Mouse (Mus musculus) myocyte (in vitro differentiated cells): ENCODE measurements around the gene Robo1.

ENCODE experiments used
- CEBPB ChIP-seq: IDR thresholded peaks from 2 replicates; pipeline ENCODE4 v1.6.1; 2011; ENCODE audit warnings: mild to moderate bottlenecking, moderate library complexity; ENCODE audit not compliant: poor library complexity, insufficient read depth, severe bottlenecking
- E2F4 ChIP-seq: IDR thresholded peaks from one replicate; pipeline ENCODE4 v1.6.1; 2011; ENCODE audit warnings: mild to moderate bottlenecking, control low read depth, moderate library complexity; ENCODE audit not compliant: insufficient read depth
- MYOD1 ChIP-seq, 3 experiments: IDR thresholded peaks; one replicate each; pipeline ENCODE4 v1.6.1; 2011; ENCODE audit warnings: control low read depth in 2 of 3, low read depth in 2 of 3, mild to moderate bottlenecking in 2 of 3, moderate library complexity in 1 of 3; ENCODE audit not compliant: insufficient read length in 2 of 3, control insufficient read depth in 1 of 3
- MYOG ChIP-seq, 3 experiments: IDR thresholded peaks; one replicate each; pipeline ENCODE4 v1.6.1; 2011; ENCODE audit warnings: control low read depth in 2 of 3, low read depth in 2 of 3, mild to moderate bottlenecking in 2 of 3; ENCODE audit not compliant: insufficient read length in 2 of 3, control insufficient read depth in 1 of 3, insufficient read depth in 1 of 3
- POLR2A ChIP-seq: IDR thresholded peaks from one replicate; pipeline ENCODE4 v1.6.1; 2011; ENCODE audit warnings: low read depth, mild to moderate bottlenecking, control low read depth, moderate library complexity; ENCODE audit not compliant: insufficient read length
- POLR2AphosphoS2 ChIP-seq: IDR thresholded peaks from one replicate; pipeline ENCODE4 v1.6.1; 2011; ENCODE audit warnings: low read depth, control low read depth; ENCODE audit not compliant: insufficient read length
- SRF ChIP-seq: IDR thresholded peaks from one replicate; pipeline ENCODE4 v1.6.1; 2011; ENCODE audit warnings: low read depth; ENCODE audit not compliant: control insufficient read depth, insufficient read length
- TCF12 ChIP-seq: IDR thresholded peaks from one replicate; pipeline ENCODE4 v1.6.1; 2011; ENCODE audit warnings: mild to moderate bottlenecking, control low read depth; ENCODE audit not compliant: poor library complexity, insufficient read depth, severe bottlenecking
- USF1 ChIP-seq: IDR thresholded peaks from one replicate; pipeline ENCODE4 v1.6.1; 2011; ENCODE audit warnings: low read depth, mild to moderate bottlenecking, control low read depth, moderate library complexity

DNA sequence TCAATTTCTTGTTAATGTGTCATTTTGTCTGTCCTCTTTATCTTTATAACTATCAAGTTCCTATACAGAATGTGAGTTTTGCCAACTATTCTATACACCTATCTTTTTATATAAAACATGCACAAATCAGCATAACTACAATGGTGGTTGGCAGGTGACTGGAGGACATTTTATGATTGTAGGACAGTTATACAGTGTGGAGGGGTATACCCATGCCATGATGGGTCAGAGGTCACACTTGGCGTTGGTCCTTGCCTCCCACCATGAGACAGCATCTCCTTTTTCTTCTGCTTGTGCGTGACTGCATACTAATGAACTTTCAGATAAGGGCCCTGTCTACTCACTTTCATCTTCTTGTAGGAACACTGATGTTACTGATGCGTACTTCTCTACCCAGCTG lies 427.5 kb downstream of the Robo1 start:
- no peak for TF ChIP-seq POLR2A
- no peak for TF ChIP-seq SRF
- TF ChIP-seq TCF12: no peak
- no peak for TF ChIP-seq CEBPB
- TF ChIP-seq POLR2AphosphoS2: no peak
- no peak for TF ChIP-seq USF1
- no peak for TF ChIP-seq MYOG (IDR thresholded peaks at IDR 0.05; ENCODE audit: control insufficient read depth in 1 of 3, insufficient read depth in 1 of 3, insufficient read length in 2 of 3, low read depth in 2 of 3)
- no peak for TF ChIP-seq E2F4
- no peak for TF ChIP-seq MYOD1 (IDR thresholded peaks at IDR 0.05; ENCODE audit: control insufficient read depth in 1 of 3, insufficient read length in 2 of 3, low read depth in 2 of 3)
